Mouse (Mus musculus): Measurements from ENCODE around the gene Ptpro. TPM values are rescaled to one million over a fixed set of nuclear protein-coding genes. Genes with fewer than 3 reads are reported as not detected.
"Not testable (repeated sequence)": the region's sequence is repeated elsewhere in the genome, so short reads cannot be mapped to it uniquely, and the experiment has no call there.

Gene Ptpro
- polyA plus RNA-seq, 1 experiment: 6.6 TPM

DNA sequence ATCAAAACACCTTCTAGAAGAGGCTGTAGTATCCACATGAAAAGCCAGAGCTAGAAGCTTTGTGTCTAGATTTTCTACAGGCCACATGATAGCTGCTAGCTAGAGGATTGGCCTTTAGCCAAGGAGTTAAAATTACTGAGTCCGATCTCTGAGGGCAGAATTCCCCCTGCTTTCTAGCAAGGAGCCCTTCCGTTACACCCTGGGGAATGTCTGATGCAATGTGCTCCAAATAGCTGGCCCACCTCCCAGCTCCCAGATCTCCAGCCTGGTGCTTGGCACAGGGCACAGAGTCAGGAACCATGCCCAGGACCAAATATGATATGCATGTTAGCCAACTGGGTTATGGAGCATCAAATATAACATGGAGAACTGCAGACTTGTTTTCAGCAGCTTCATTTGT is 213.1 kb downstream of the Ptpro start:
- peak; percentile 92 to 97 for DNase-seq
- 2% methylated on average over 2 of the region's 2 CpGs for WGBS

DNA sequence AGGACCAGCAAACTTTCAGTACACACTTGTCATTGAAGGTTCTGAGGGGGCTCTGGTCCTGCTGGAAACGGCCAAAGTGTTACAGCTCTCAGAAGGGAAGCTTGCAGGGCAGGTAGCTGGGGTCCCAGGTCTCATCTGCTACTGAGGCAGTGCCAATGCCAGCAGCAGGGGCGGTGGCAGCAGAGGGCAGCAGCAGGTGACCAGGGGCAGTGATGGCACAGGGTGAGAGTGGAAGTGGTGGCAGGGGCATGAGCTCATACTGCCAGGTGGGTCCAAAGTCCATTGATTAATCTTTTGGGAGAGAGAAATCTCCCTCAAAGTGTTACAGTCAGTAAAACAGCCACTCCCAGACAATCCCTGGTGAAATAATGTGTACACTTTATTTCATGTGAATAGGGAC is 214.1 kb downstream of the Ptpro start:
- Histone ChIP-seq H3K4me3 (replicated peaks; ENCODE audit: insufficient read depth, low read depth, low read length) (no peak overlapping the region), H3K27ac (ENCODE audit: insufficient read depth, low read length) (no peak overlapping the region), H3K27me3 (ENCODE audit: control insufficient read depth, insufficient read depth, low read length) (no peaks in the 10 kb centered on the region), H3K4me1 (ENCODE audit: control insufficient read depth, insufficient read depth, low read length) (peaks cover 12% of the 10 kb centered on the region)
- DNase-seq: no peak
- 53% methylated on average over 2 of the region's 2 CpGs for WGBS
- TF ChIP-seq POLR2A (IDR thresholded peaks at IDR 0.05; ENCODE audit: borderline replicate concordance, insufficient read depth, low read length) (no peak), CTCF (IDR thresholded peaks at IDR 0.05; ENCODE audit: borderline replicate concordance, insufficient read depth, low read depth, low read length) (no peak)

More for the DNA sequence above, 213.1 kb downstream of the Ptpro start:
- Histone ChIP-seq H3K27me3 (ENCODE audit: control insufficient read depth, insufficient read depth, low read length) (no peaks in the 10 kb centered on the region), H3K4me3 (replicated peaks; ENCODE audit: insufficient read depth, low read depth, low read length) (no peak overlapping the region), H3K27ac (ENCODE audit: insufficient read depth, low read length) (no peak overlapping the region), H3K4me1 (ENCODE audit: control insufficient read depth, insufficient read depth, low read length) (peaks cover 12% of the 10 kb centered on the region)
- TF ChIP-seq POLR2A (IDR thresholded peaks at IDR 0.05; ENCODE audit: borderline replicate concordance, insufficient read depth, low read length) (no peak), CTCF (IDR thresholded peaks at IDR 0.05; ENCODE audit: borderline replicate concordance, insufficient read depth, low read depth, low read length) (no peak)

DNA sequence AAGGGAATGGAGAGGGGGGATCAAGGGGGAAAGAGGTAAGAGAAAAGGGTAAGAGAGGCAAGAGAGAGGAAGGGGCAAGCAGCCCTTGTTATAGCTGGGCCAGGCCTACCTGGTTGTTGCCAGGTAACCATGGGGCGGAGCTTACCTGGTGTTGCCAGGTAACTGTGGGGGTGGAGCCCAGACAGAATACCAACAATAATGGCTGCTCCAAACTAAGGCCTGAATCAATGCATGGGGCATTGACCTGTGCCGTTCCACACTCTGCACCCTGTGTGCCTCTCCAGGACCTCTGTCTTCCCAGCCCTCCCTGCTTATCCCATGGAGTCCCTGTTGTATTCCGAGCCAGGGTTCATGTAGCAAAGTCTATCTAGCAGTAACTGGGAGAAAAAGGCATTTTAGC is 215.6 kb downstream of the Ptpro start:
- H3K4me1 ChIP-seq (ENCODE audit: control insufficient read depth, insufficient read depth, low read length): peaks cover 14% of the 10 kb centered on the region
- no peak for TF ChIP-seq POLR2A (IDR thresholded peaks at IDR 0.05; ENCODE audit: borderline replicate concordance, insufficient read depth, low read length)
- no peak for TF ChIP-seq CTCF (IDR thresholded peaks at IDR 0.05; ENCODE audit: borderline replicate concordance, insufficient read depth, low read depth, low read length)
- no peak for DNase-seq
- H3K27ac ChIP-seq (ENCODE audit: insufficient read depth, low read length): no peak overlapping the region
- WGBS: 93% methylated on average over 3 of the region's 3 CpGs
- H3K27me3 ChIP-seq (ENCODE audit: control insufficient read depth, insufficient read depth, low read length): no peaks in the 10 kb centered on the region
- no peak overlapping the region for H3K4me3 ChIP-seq (replicated peaks; ENCODE audit: insufficient read depth, low read depth, low read length)

DNA sequence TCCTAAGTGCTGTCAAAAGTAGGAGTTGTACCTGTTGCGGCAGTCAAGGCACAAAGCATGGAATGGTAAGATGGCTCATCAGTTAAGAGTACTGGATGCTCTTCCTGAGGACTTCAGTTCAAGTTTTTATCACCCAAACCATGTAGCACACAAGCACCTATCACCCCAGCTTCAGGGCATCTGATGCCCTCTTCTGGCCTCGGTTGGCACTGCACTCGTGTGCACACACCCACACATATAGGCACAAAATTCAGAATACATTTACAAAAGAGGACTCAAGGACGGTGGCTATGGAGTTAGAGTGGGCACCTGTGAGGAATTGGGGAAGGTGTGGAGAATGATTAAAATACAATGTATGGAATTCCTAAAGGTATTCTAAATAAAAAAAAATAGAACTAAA is 217.4 kb downstream of the Ptpro start:
- TF ChIP-seq POLR2A (IDR thresholded peaks at IDR 0.05; ENCODE audit: borderline replicate concordance, insufficient read depth, low read length) (no peak), CTCF (IDR thresholded peaks at IDR 0.05; ENCODE audit: borderline replicate concordance, insufficient read depth, low read depth, low read length) (no peak)
- peaks cover 2% of the 10 kb centered on the region; the same call in 1 of the 2 replicates for H3K4me1 ChIP-seq (ENCODE audit: control insufficient read depth, insufficient read depth, low read length)
- H3K27ac ChIP-seq (ENCODE audit: insufficient read depth, low read length): no peak overlapping the region
- no peak overlapping the region for H3K4me3 ChIP-seq (replicated peaks; ENCODE audit: insufficient read depth, low read depth, low read length)
- 99% methylated on average over 4 of the region's 4 CpGs for WGBS
- no peaks in the 10 kb centered on the region for H3K27me3 ChIP-seq (ENCODE audit: control insufficient read depth, insufficient read depth, low read length)
- DNase-seq: no peak

DNA sequence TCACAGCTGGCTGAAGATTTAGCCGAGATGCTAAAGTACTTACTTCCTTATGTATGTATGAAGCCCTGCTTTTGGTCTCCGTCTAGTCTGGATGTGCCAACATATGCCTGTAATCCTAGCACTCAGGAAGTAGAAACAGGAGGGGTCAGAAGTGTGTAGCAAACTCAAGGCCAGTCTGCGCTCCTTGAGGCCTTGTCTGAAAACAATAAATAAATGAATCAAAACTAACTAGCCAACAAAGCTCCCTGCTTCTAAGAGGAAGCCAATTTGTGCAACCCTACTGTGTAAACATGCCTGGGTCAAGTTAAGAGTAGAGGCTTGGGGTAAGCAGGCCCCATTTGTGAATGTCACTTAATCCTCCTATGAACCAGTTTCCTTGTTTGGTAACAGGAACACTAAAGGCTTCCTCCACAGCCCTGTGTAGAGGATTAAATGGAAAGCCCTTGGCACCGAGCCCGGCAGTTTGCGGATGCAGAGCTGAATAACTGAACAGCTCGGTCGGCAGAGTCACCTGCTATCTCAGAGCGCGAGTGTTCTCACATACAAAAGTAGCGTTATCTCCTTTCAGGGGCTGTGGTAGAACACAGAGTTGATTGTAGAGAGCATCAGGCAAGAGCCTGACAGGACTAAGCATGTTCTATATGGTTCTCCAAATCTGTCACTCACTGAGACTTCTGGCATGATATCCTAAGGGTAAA is 218.9 kb downstream of the Ptpro start:
- no peaks in the 10 kb centered on the region for H3K27me3 ChIP-seq (ENCODE audit: control insufficient read depth, insufficient read depth, low read length)
- TF ChIP-seq CTCF (IDR thresholded peaks at IDR 0.05; ENCODE audit: borderline replicate concordance, insufficient read depth, low read depth, low read length) (no peak), POLR2A (IDR thresholded peaks at IDR 0.05; ENCODE audit: borderline replicate concordance, insufficient read depth, low read length) (no peak)
- H3K27ac ChIP-seq (ENCODE audit: insufficient read depth, low read length): no peak overlapping the region
- WGBS: 25% methylated on average over 11 of the region's 11 CpGs
- H3K4me1 ChIP-seq (ENCODE audit: control insufficient read depth, insufficient read depth, low read length): peaks cover 2% of the 10 kb centered on the region; the same call in 1 of the 2 replicates
- no peak overlapping the region for H3K4me3 ChIP-seq (replicated peaks; ENCODE audit: insufficient read depth, low read depth, low read length)
- peak; percentile 81 to 86 for DNase-seq

DNA sequence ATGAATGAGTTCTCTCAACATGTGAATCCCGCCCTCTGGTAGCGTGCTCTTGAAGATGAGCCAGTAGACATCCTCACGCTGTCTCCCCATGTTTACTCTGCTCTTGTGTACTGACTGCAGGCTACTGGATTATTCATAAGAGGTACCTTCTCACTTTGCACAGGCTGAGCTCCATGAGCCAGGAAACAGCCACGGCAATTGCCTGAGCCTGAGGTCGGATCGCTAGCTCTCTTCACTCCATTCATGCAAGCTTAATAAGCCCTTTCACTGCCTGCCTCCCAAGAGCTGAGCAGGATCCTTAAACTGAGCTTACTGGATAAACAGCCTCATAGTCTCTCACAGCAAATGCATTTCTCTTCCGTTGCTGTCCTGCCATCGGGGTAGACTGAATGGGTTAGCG is 220.0 kb downstream of the Ptpro start:
- H3K27ac ChIP-seq (ENCODE audit: insufficient read depth, low read length): no peak overlapping the region
- 69% methylated on average over 9 of the region's 9 CpGs for WGBS
- no peak overlapping the region for H3K4me3 ChIP-seq (replicated peaks; ENCODE audit: insufficient read depth, low read depth, low read length)
- no peak for DNase-seq
- TF ChIP-seq CTCF (IDR thresholded peaks at IDR 0.05; ENCODE audit: borderline replicate concordance, insufficient read depth, low read depth, low read length): no peak
- no peak for TF ChIP-seq POLR2A (IDR thresholded peaks at IDR 0.05; ENCODE audit: borderline replicate concordance, insufficient read depth, low read length)
- H3K27me3 ChIP-seq (ENCODE audit: control insufficient read depth, insufficient read depth, low read length): no peaks in the 10 kb centered on the region
- peaks cover 2% of the 10 kb centered on the region; the same call in 1 of the 2 replicates for H3K4me1 ChIP-seq (ENCODE audit: control insufficient read depth, insufficient read depth, low read length)

DNA sequence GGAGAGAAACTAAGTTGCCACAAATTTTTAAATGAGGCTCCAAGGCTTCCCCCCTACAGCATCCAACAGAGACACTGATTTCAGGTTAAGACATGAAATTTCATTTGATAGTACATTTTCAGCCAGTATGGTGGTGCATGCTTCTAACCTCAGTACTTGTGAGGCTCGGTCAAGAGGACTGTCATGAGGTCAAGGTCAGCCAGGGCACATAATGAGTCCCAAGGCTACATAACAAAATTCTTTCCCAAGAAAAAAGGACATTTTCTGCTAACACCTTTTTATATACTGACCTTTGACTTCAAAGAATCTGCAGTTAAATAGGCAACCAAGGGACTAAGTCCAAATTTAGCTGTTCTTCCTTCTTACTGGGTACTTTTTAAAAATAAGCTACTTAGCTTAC is 221.3 kb downstream of the Ptpro start:
- WGBS: 96% methylated on average over 1 of the region's 1 CpGs
- H3K4me3 ChIP-seq (replicated peaks; ENCODE audit: insufficient read depth, low read depth, low read length): no peak overlapping the region
- H3K4me1 ChIP-seq (ENCODE audit: control insufficient read depth, insufficient read depth, low read length): peaks cover 2% of the 10 kb centered on the region; the same call in 1 of the 2 replicates
- no peak overlapping the region for H3K27ac ChIP-seq (ENCODE audit: insufficient read depth, low read length)
- no peak for TF ChIP-seq POLR2A (IDR thresholded peaks at IDR 0.05; ENCODE audit: borderline replicate concordance, insufficient read depth, low read length)
- TF ChIP-seq CTCF (IDR thresholded peaks at IDR 0.05; ENCODE audit: borderline replicate concordance, insufficient read depth, low read depth, low read length): no peak
- DNase-seq: no peak
- no peaks in the 10 kb centered on the region for H3K27me3 ChIP-seq (ENCODE audit: control insufficient read depth, insufficient read depth, low read length)

DNA sequence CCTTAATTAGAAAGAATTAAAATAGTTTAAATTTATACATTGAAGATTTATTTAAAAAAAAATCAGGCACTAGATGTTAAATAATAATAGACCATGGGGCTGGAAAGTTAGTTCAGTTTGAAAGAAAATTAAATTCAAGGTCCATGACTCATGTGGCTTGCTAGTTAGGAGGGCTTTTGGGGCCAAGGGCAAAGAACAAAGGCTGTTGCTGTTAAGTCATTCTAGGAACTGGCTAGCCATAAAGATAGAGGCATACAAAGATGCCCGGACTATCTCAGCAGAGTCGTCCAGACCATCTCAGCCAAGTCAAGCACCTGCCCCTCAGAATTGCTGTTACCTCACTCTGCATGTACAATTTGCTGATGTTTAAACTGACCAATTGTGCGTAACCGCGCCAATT is 223.6 kb downstream of the Ptpro start:
- H3K4me1 ChIP-seq (ENCODE audit: control insufficient read depth, insufficient read depth, low read length); H3K4me3 ChIP-seq (replicated peaks; ENCODE audit: insufficient read depth, low read depth, low read length); H3K27ac ChIP-seq (ENCODE audit: insufficient read depth, low read length); DNase-seq; H3K27me3 ChIP-seq (ENCODE audit: control insufficient read depth, insufficient read depth, low read length): not testable (repeated sequence)
- WGBS: 93% methylated on average over 5 of the region's 5 CpGs

All from cerebellum, adult 2 months (tissue).